Mouse (Mus musculus) cerebellum, postnatal 10 days (tissue): Measurements from ENCODE around the gene Wdr4.
"Not testable (repeated sequence)": the region's sequence is repeated elsewhere in the genome, so short reads cannot be mapped to it uniquely, and the experiment has no call there.

Experiments
- DNase-seq, 2 experiments: peaks; one replicate each; pipeline ENCODE4 v3.0.0; 2021; ENCODE audit warnings: mixed read lengths in 2 of 2

Wdr4 gene

DNA sequence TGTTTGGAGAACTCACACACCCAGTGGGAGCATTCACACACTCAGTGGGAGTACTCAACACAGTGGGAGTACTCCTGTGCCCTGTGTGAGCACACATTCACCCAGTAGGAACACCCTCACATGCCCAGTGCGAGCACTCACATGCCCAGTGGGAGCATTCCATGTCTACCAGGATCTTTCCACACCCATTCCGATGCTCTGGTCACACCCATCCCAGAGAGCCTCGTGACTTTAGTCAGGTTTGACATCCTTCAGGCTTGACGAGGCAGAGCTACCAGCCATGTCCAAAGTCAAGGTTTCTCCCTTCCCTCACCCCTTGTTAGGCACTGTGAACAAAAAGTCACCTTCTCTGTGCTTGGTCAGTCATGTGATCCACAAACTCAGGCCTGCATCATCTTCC, 15.6 kb upstream of the Wdr4 start:
- DNase-seq: no peak

DNA sequence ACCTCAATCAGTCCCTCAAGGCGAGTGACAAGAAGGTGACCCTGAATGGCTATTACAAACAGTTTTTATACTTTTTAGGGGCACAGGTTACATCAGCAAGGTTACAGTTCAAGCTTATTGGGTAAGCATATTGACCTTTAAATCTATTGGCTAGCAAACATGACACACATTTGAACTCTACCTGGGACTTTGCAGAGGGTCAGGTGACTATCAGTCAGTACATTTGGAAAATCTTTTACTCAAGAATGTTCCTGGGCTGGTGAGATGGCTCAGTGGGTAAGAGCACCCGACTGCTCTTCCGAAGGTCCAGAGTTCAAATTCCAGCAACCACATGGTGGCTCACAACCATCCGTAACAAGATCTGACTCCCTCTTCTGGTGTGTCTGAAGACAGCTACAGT, 12.6 kb upstream of the Wdr4 start:
- not testable (repeated sequence) for DNase-seq

- DNase-seq: no peak
These were observed 11.8 kb upstream of the Wdr4 start for GRCm38 (mm10) chr17:31531441-31532158.

- DNase-seq: peak; percentile 71 to 76
These were observed 9.5 kb upstream of the Wdr4 start for GRCm38 (mm10) chr17:31529314-31529713.

DNA sequence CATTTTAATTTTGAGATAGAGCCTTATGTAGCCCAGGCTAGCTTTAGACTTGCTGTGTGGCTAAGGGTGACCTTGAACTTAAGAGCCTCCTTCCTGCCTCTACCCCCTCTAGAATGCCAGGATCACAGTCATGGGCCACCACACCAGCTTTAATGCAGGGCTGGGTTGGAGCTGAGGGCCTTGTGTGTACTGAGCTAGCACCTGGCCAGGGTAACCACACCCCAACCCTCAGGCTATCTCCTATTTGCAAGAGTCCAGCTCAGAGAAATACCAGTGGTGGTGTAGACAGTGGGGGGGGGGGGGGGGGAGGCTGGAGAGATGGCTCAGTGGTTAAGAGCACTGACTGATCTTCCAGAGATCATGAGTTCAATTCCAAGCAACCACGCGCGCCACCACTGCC, 6.0 kb upstream of the Wdr4 start:
- no peak for DNase-seq

GRCm38 (mm10) chr17:31525114-31525513, 5.3 kb upstream of the Wdr4 start:
- DNase-seq: no peak

- peak; percentile 81 to 84 for DNase-seq
These were observed 2.2 kb upstream of the Wdr4 start for GRCm38 (mm10) chr17:31521948-31522347.

- peak; percentile 97 for DNase-seq
These were observed 1.1 kb upstream of the Wdr4 start for GRCm38 (mm10) chr17:31520895-31521294.

GRCm38 (mm10) chr17:31519344-31519945, 335 bp downstream of the Wdr4 start:
- DNase-seq: no peak

- peak in 1 of 2 experiments; percentile 18 for DNase-seq
These were observed 5.1 kb downstream of the Wdr4 start for GRCm38 (mm10) chr17:31514696-31515095.

- no peak for DNase-seq
These were observed 7.2 kb downstream of the Wdr4 start for GRCm38 (mm10) chr17:31512593-31512992.

- DNase-seq: peak; percentile 93 to 95
These were observed 7.8 kb downstream of the Wdr4 start for GRCm38 (mm10) chr17:31511792-31512495.

GRCm38 (mm10) chr17:31510944-31511343, 8.8 kb downstream of the Wdr4 start:
- no peak for DNase-seq

DNA sequence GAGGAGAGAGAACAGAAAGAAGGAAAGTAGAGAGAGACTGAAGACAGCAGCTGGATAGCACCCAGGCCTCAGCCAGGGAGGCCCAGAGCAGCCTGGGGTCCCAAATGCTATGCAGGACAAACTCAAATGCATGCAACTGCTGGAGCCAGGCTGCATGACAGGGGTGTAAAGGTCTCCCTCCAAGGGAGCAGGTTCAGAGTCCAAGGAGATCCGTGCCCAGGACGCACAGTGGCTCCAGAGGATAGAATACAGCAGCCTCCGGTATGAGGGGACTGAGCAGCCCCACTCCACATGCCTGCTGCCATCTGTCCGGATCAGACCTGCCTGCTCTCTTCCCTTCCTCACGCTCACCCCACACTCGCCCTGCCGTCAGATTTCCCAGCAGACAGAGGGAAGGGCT, 13.5 kb downstream of the Wdr4 start:
- no peak for DNase-seq

DNA sequence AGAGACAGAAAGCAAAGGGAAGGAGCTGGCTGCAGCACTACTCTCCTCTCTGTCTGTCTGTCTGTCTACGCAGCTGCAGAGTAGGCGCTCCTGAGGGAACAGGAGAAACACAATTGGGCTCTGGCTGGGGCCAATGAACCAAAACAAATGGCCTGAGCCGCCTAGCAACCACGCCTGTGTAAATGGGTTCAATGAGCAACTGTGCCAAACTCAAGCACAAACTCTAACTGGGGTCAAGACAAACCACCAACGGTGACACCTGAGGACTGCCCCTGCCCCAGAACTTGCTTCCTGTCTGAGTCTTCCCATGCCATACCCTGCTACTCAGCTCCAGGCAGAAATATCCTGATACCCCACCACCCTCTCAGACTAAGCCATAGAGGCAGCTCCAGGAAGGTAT, 14.8 kb downstream of the Wdr4 start:
- DNase-seq: no peak

DNA sequence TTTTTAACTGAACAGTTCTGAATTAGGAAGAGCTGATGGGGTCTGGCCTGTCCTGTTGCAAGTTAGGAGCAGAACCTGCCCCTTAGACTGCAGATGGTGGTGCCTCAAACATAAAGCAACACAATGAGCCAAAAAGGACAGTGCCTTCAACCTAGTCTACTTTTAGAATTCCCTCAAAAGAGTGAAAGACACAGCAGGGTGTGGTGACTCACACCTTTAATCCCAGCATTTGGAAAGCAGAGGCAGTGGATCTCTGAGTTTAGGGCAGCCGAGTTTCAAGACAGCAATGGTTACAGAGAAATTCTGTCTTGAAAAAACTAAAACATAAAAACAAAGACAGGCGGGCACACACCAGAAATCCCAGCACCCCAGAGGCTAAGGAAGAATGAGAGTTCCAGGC, 15.8 kb downstream of the Wdr4 start:
- no peak for DNase-seq

DNA sequence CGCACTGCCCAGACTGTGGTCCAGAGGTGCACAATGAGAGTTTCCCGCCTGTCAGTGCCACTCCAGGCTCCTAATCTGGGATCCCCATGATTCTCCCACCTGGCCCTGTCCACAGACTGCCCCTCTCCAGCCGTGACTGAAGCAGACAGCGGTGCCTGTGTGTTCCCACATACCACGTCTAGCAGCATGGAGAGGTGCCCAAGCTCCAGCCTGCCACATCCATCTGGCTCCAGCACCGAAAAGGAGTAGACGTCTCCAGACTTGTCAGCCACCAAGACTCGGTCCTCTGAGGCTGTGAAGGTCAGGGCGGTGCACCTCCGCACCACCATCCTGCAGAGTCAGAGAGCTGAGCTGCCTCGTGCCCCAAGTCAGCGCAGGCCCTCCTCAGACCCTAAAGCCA, 16.4 kb downstream of the Wdr4 start:
- DNase-seq: no peak

DNA sequence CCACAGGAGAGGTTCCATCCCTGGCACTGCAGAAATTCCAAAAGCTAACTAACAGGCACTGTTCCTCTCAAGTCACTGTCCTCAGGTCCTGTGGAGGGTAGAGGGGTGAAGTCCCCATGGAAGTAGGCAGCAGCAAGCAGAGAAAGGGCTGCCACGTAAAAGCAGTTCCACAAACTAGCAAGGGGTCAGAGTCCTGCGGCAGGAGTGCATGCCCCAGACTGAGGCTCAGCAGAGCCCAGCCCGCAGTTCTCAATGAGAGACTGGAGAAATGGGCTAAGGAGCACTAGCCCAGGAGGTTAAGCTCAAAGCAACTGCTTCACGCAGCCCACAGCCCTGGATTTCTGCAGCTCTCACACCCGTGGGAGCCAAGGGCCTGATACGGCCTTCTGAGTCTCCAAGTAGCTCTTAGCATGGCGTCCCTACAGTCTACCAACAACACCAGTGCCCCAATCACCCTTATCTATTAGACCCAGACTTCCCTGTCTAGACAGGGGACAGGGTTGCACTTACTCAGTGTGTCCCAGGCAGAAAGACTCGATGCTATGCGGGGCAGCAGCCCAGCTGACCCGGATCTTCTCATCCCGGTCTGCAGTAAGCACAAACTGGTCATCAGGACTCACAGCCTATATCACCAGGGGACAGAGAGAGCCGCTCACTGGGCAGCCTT, 17.4 kb downstream of the Wdr4 start:
- no peak for DNase-seq

GRCm38 (mm10) chr17:31500908-31501307, 18.9 kb downstream of the Wdr4 start:
- peak in 1 of 2 experiments; percentile 41 for DNase-seq

- no peak for DNase-seq
These were observed 19.4 kb downstream of the Wdr4 start for GRCm38 (mm10) chr17:31500416-31500815.

GRCm38 (mm10) chr17:31499725-31500124, 20.1 kb downstream of the Wdr4 start:
- peak; percentile 45 to 68 for DNase-seq

DNA sequence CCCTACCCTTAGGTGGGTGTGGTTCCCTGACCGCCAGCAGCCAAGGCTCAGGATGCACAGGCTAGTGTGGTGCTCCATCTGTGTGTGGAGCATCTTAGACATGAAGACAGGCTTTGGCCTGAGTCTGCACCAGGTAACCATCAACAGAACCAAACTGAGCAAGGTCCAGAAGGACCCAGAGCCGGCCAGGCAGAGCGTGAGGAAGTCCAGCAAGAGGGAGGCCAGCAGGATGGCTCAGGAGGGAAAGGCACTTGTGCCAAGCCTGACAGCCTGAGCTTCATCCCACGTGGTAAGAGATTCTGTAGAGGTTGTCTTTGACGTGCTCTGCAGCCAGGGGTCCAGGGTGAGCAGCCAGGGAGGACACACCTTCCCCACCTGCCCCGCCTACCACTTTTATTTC, 22.1 kb downstream of the Wdr4 start:
- DNase-seq: peak in 1 of 2 experiments; percentile 23

DNA sequence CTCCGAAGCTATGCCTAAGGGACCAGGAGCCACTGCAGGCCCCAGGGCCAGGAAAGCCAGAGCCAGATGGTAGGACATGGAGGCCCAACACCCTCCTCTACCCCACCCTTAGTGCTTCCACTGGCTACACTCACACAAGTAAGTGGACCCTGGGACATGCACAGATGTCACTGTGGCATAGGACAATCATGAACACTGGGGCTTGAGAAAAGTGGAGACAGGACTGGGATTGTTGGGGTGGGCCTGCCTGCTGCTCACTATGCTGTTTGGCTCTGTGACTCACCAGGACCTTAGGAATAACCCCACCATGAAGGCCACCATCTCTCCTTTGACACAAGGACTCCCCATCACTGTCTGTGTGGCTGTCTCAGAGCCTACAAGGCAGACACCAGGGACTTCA, 24.8 kb downstream of the Wdr4 start:
- no peak for DNase-seq
